Mouse (Mus musculus): ENCODE measurements around the gene Acy3. TPM values are rescaled to one million over a fixed set of nuclear protein-coding genes. Genes with fewer than 3 reads are reported as not detected.

Gene Acy3
- total RNA-seq (2014; rRNA removed; ENCODE audit: low replicate concordance) = 32.3 and 74.8 TPM in 2 replicates
- polyA plus RNA-seq (2015; fragmentation: Nextera tagmentation; extraction: Ambion mirVana) = 21.5 and 22.6 TPM in 2 replicates

DNA sequence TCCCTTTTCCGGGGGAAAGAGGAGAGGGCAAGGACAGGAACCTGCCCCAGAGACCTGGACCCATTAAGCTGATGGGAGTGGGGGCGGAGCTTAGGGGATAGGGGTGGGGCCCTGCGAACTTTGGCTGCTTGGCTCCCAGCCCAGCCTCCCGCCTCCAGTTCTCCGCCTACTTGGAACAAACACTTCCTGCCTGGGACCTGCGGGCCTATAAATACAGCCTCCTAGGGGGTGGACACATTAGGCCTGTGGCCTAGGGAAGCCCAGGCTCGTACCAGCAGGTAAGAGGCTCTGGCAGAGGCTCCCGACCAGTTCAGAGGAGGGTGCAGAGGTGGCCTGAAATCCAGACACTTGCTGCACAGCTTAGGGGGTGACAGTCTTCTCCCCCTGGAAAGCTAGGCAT lies at the start of gene Acy3:
Acy3 (plus strand) TSS at position 237 of the 400 bp plus-strand sequence.
- no peak for TF ChIP-seq CTCF (IDR thresholded peaks at IDR 0.05; ENCODE audit: low read depth)
- TF ChIP-seq EP300 (IDR thresholded peaks at IDR 0.05; ENCODE audit: low read depth) = peak; percentile 54; the same call in 1 of the 2 replicates
- Histone ChIP-seq H3K4me1 (ENCODE audit: control insufficient read depth, insufficient read depth) (peaks cover 24% of the 10 kb centered on the region), H3K36me3 (replicated peaks; ENCODE audit: control insufficient read depth, insufficient read depth, low read length) (no peaks in the 10 kb centered on the region), H3K9ac (replicated peaks; ENCODE audit: low read depth, low read length) (peak within 1 kb of the TSS; percentile 21; the same call in 1 of the 2 replicates), H3K4me2 (ENCODE audit: low read depth, low read length) (peak within 1 kb of the TSS; percentile 37), H3K27me3 (ENCODE audit: control insufficient read depth, insufficient read depth, low read length) (no peaks in the 10 kb centered on the region), H3K27ac (ENCODE audit: low read depth) (peak within 1 kb of the TSS; percentile 80), H3K4me3 (ENCODE audit: low read depth, low read length) (no peak within 1 kb of the TSS), H3K9me3 (replicated peaks; ENCODE audit: control insufficient read depth, low read length) (no peaks in the 10 kb centered on the region)
- ATAC-seq (ENCODE audit: insufficient read depth, low read depth) (peak; percentile 84), DNase-seq (ENCODE audit: low spot score) (peak; percentile 84)
- 10% methylated on average over 8 of the region's 8 CpGs for WGBS

DNA sequence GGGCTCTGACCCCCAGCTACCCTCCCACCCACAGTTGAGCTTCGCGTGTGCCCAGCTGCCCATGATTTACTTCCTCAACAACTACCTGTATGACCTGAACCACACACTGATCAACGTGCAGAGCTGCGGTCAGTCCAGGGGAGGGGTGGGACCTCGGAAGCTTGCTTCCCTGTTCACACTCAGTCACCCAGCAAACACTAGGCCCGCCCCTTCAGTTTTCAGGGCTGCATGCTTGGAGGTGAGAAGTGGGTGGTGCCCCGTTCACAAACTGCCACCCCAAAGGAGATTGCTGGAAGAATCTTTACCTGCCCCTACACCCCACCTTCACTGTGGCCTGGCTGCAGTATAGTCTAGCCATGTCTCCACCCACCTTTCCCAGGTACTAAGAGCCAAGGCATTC lies 44.1 kb upstream of the Acy3 start:
- Histone ChIP-seq H3K36me3 (replicated peaks; ENCODE audit: control insufficient read depth, insufficient read depth, low read length) (no peaks in the 10 kb centered on the region), H3K4me2 (ENCODE audit: low read depth, low read length) (no peak overlapping the region), H3K9me3 (replicated peaks; ENCODE audit: control insufficient read depth, low read length) (no peaks in the 10 kb centered on the region), H3K4me1 (ENCODE audit: control insufficient read depth, insufficient read depth) (0 out of 2 replicates have a peak, but pooled peaks cover 6% of the 10 kb centered on the region), H3K27ac (ENCODE audit: low read depth) (no peak overlapping the region), H3K4me3 (ENCODE audit: low read depth, low read length) (no peak overlapping the region), H3K27me3 (ENCODE audit: control insufficient read depth, insufficient read depth, low read length) (no peaks in the 10 kb centered on the region), H3K9ac (replicated peaks; ENCODE audit: low read depth, low read length) (no peak overlapping the region)
- WGBS = 79% methylated on average over 7 of the region's 7 CpGs
- no peak for ATAC-seq (ENCODE audit: insufficient read depth, low read depth)
- no peak for DNase-seq (ENCODE audit: low spot score)
- TF ChIP-seq CTCF (IDR thresholded peaks at IDR 0.05; ENCODE audit: low read depth) (no peak), EP300 (IDR thresholded peaks at IDR 0.05; ENCODE audit: low read depth) (no peak)

DNA sequence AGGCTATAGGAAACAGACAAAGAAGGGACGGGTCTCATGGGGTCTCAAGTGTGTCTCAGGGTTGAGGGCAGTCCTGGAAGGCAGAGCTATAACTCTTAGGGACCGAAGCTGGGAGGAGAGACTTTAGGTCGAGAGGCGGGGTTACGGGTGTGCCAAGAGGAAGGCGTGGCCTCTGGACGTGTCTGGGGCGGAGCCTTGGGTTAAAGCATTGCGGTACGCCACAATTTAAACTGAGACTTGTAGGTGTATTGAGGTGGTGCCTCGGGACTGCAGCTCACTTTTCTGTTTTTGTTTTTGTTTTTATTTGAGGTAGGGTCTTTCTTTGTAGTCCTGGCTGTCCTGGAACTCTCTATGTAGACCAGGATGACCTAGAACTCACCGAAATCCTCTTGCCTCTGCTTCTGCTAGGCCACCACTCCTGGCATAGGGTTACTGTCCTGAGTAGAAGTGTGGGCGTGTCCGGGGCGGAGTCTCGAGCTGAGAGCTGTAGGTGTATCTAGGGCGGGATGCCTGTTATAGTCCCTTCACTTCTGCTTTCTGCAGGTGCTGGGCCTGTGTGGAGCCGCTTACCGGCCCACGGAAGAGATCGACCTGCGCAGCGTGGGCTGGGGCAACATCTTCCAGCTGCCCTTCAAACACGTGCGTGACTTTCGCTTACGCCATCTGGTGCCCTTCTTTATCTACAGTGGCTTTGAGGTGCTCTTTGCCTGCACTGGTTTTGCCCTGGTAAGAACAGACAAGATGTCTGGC lies 43.2 kb upstream of the Acy3 start:
- Histone ChIP-seq H3K36me3 (replicated peaks; ENCODE audit: control insufficient read depth, insufficient read depth, low read length) (0 out of 2 replicates have a peak, but pooled peaks cover under 1% of the 10 kb centered on the region), H3K27me3 (ENCODE audit: control insufficient read depth, insufficient read depth, low read length) (no peaks in the 10 kb centered on the region), H3K4me1 (ENCODE audit: control insufficient read depth, insufficient read depth) (0 out of 2 replicates have a peak, but pooled peaks cover 6% of the 10 kb centered on the region), H3K4me2 (ENCODE audit: low read depth, low read length) (peak overlapping the region; percentile 38; the same call in 1 of the 2 replicates), H3K4me3 (ENCODE audit: low read depth, low read length) (no peak overlapping the region), H3K9ac (replicated peaks; ENCODE audit: low read depth, low read length) (no peak overlapping the region), H3K9me3 (replicated peaks; ENCODE audit: control insufficient read depth, low read length) (no peaks in the 10 kb centered on the region), H3K27ac (ENCODE audit: low read depth) (no peak overlapping the region)
- DNase-seq (ENCODE audit: low spot score) (no peak), ATAC-seq (ENCODE audit: insufficient read depth, low read depth) (no peak)
- 21% methylated on average over 27 of the region's 27 CpGs for WGBS
- TF ChIP-seq EP300 (IDR thresholded peaks at IDR 0.05; ENCODE audit: low read depth) (no peak), CTCF (IDR thresholded peaks at IDR 0.05; ENCODE audit: low read depth) (no peak)

DNA sequence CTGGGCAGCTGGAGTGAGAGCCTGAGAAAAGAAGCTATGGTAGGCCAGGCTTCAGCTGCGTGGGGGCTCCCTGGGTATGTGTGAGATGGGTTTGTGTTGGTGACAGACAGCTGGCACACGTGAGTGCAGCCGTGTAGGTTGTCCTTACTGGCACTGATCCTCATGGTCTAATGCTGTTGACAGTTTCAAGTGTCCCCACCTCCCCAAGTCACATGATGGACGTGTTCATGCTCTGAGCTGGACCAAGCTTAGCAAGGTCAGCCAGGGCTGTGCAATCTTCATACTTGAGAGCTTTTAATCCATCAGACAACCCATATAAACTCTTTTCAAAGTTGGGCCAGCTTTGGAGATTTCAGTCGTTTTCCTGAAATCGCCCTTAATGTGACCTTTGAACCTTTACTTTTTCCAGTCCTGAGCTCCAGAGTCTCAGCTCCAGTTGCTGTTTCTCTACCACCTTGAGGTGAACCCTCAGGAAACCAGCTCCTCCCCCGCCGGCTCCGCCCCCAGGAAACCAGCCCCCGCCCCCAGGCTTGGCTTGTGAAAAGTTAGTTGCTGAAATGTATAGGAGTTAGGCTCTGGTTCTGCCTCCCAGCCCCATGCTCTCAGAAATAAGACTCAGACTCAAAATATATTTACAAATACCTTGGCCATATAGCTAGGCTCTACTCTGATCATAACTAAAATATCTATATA lies 40.4 kb upstream of the Acy3 start:
- 0 out of 2 replicates have a peak, but pooled peaks cover 6% of the 10 kb centered on the region for H3K4me1 ChIP-seq (ENCODE audit: control insufficient read depth, insufficient read depth)
- no peaks in the 10 kb centered on the region for H3K27me3 ChIP-seq (ENCODE audit: control insufficient read depth, insufficient read depth, low read length)
- peaks cover 6% of the 10 kb centered on the region; the same call in 1 of the 2 replicates for H3K36me3 ChIP-seq (replicated peaks; ENCODE audit: control insufficient read depth, insufficient read depth, low read length)
- no peak overlapping the region for H3K4me2 ChIP-seq (ENCODE audit: low read depth, low read length)
- WGBS = 12% methylated on average over 10 of the region's 10 CpGs
- ATAC-seq (ENCODE audit: insufficient read depth, low read depth) = peak; percentile 93
- H3K4me3 ChIP-seq (ENCODE audit: low read depth, low read length) = no peak overlapping the region
- peak overlapping the region; percentile 63 for H3K27ac ChIP-seq (ENCODE audit: low read depth)
- no peaks in the 10 kb centered on the region for H3K9me3 ChIP-seq (replicated peaks; ENCODE audit: control insufficient read depth, low read length)
- peak; percentile 72 for DNase-seq (ENCODE audit: low spot score)
- H3K9ac ChIP-seq (replicated peaks; ENCODE audit: low read depth, low read length) = no peak overlapping the region
- TF ChIP-seq CTCF (IDR thresholded peaks at IDR 0.05; ENCODE audit: low read depth) = no peak
- peak; percentile 68 for TF ChIP-seq EP300 (IDR thresholded peaks at IDR 0.05; ENCODE audit: low read depth)

DNA sequence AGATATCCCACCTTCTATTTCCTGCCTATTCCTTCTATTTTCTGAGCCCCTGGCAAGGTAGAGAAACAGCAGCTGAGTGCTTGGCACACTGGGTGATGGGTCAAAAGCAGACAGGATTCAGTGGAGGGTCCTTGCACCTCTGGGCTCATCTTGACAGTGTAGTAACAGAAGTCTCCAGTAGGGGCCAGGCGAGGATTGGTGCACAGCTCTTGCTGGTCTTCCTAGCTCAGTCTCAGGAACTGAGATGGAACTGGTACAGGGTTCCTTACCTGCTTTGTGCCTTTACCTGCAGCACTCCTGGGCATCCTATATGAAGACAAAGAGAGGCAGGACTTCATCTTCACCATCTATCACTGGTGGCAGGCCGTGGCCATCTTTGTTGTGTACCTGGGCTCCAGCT lies 39.7 kb upstream of the Acy3 start:
- TF ChIP-seq EP300 (IDR thresholded peaks at IDR 0.05; ENCODE audit: low read depth) (no peak), CTCF (IDR thresholded peaks at IDR 0.05; ENCODE audit: low read depth) (peak; percentile 94)
- WGBS = 14% methylated on average over 2 of the region's 2 CpGs
- no peak overlapping the region for H3K9ac ChIP-seq (replicated peaks; ENCODE audit: low read depth, low read length)
- no peak overlapping the region for H3K4me2 ChIP-seq (ENCODE audit: low read depth, low read length)
- no peaks in the 10 kb centered on the region for H3K27me3 ChIP-seq (ENCODE audit: control insufficient read depth, insufficient read depth, low read length)
- H3K27ac ChIP-seq (ENCODE audit: low read depth) = peak overlapping the region; percentile 63
- DNase-seq (ENCODE audit: low spot score) = peak; percentile 53
- H3K4me3 ChIP-seq (ENCODE audit: low read depth, low read length) = no peak overlapping the region
- peaks cover 6% of the 10 kb centered on the region; the same call in 1 of the 2 replicates for H3K36me3 ChIP-seq (replicated peaks; ENCODE audit: control insufficient read depth, insufficient read depth, low read length)
- peak; percentile 66 for ATAC-seq (ENCODE audit: insufficient read depth, low read depth)
- no peaks in the 10 kb centered on the region for H3K9me3 ChIP-seq (replicated peaks; ENCODE audit: control insufficient read depth, low read length)
- H3K4me1 ChIP-seq (ENCODE audit: control insufficient read depth, insufficient read depth) = 0 out of 2 replicates have a peak, but pooled peaks cover 6% of the 10 kb centered on the region
